Comparison of ENCODE assay signal across 8 mouse cellular contexts in genomic region chr11:115367395-115367944, GRCm38 (mm10). TPM values are rescaled to one million over a fixed set of nuclear protein-coding genes. Genes with fewer than 3 reads are reported as not detected.
DNase-seq lines count a peak whose midpoint lies in the region; ATAC-seq lines count a peak whose summit lies in the region.

Gene Hid1 (minus strand): TSS chr11:115367756.

- peak within 1 kb of the TSS; percentile 37 for H3K4me3 ChIP-seq in embryonic facial prominence, embryonic 12.5 days
- peak within 1 kb of the TSS; percentile 46 for H3K4me3 ChIP-seq in limb, embryonic 13.5 days
- peak within 1 kb of the TSS; percentile 63 for H3K4me3 ChIP-seq in midbrain, embryonic 15.5 days

- H3K27me3 ChIP-seq in embryonic facial prominence, embryonic 12.5 days, result peaks cover 56% of the 10 kb centered on the region
- H3K27me3 ChIP-seq in limb, embryonic 13.5 days, result peaks cover 87% of the 10 kb centered on the region
- 0 out of 2 replicates have a peak, but pooled peaks cover 6% of the 10 kb centered on the region for H3K27me3 ChIP-seq in midbrain, embryonic 15.5 days (replicated peaks)

- peaks cover 8% of the 10 kb centered on the region for H3K4me1 ChIP-seq in embryonic facial prominence, embryonic 12.5 days
- peaks cover 11% of the 10 kb centered on the region for H3K4me1 ChIP-seq in limb, embryonic 13.5 days
- H3K4me1 ChIP-seq in midbrain, embryonic 15.5 days, result peaks cover 30% of the 10 kb centered on the region

- peak; percentile 67; the same call in 1 of the 2 replicates for ATAC-seq in embryonic facial prominence, embryonic 12.5 days (ENCODE audit: insufficient number of reproducible peaks, insufficient read depth, low FRiP score, low TSS enrichment)
- ATAC-seq in limb, embryonic 13.5 days (ENCODE audit: low FRiP score, low read depth), result no peak
- ATAC-seq in midbrain, embryonic 15.5 days (replicated peaks), result peak; percentile 77

- peak within 1 kb of the TSS; percentile 37 for H3K9ac ChIP-seq in embryonic facial prominence, embryonic 12.5 days
- H3K9ac ChIP-seq in limb, embryonic 13.5 days, result peak within 1 kb of the TSS; percentile 58
- peak within 1 kb of the TSS; percentile 80 for H3K9ac ChIP-seq in midbrain, embryonic 15.5 days

- DNase-seq in A20 (ENCODE audit: low read depth, low spot score), result peak; percentile 83
- peak; percentile 92 to 94 for DNase-seq in adrenal gland, postnatal 36 days
- peak; percentile 73 for DNase-seq in heart, adult 8-10 months (ENCODE audit: low spot score)
- DNase-seq in kidney, adult 8-10 months, result peak; percentile 82 to 89
- DNase-seq in spleen, postnatal 14 days (ENCODE audit: low spot score in 2 of 2), result peak; percentile 51 to 59

- under 1% methylated on average over 39 of the region's 39 CpGs for WGBS in embryonic facial prominence, embryonic 12.5 days
- WGBS in limb, embryonic 13.5 days, result under 1% methylated on average over 38 of the region's 39 CpGs
- under 1% methylated on average over 39 of the region's 39 CpGs for WGBS in midbrain, embryonic 15.5 days

- peak within 1 kb of the TSS; percentile 79 for H3K4me2 ChIP-seq in embryonic facial prominence, embryonic 12.5 days (replicated peaks)
- peak within 1 kb of the TSS; percentile 80 for H3K4me2 ChIP-seq in limb, embryonic 13.5 days (replicated peaks)
- H3K4me2 ChIP-seq in midbrain, embryonic 15.5 days, result peak within 1 kb of the TSS; percentile 84

- H3K9me3 ChIP-seq in embryonic facial prominence, embryonic 12.5 days, result no peaks in the 10 kb centered on the region
- no peaks in the 10 kb centered on the region for H3K9me3 ChIP-seq in limb, embryonic 13.5 days
- no peaks in the 10 kb centered on the region for H3K9me3 ChIP-seq in midbrain, embryonic 15.5 days

- no peaks in the 10 kb centered on the region for H3K36me3 ChIP-seq in embryonic facial prominence, embryonic 12.5 days
- H3K36me3 ChIP-seq in limb, embryonic 13.5 days, result no peaks in the 10 kb centered on the region
- no peaks in the 10 kb centered on the region for H3K36me3 ChIP-seq in midbrain, embryonic 15.5 days (replicated peaks)

- H3K27ac ChIP-seq in embryonic facial prominence, embryonic 12.5 days, result no peak within 1 kb of the TSS
- H3K27ac ChIP-seq in limb, embryonic 13.5 days, result no peak within 1 kb of the TSS
- peak within 1 kb of the TSS; percentile 87 for H3K27ac ChIP-seq in midbrain, embryonic 15.5 days

RNA-seq across cellular contexts. Expression of gene Hid1, which starts in this region (rescaled TPM):
- total RNA-seq in adrenal gland, postnatal 36 days (2021), result 10 to 100 TPM; 16.2 to 38.1 TPM
- 7.7 and 7.9 TPM in 2 replicates for polyA plus RNA-seq in embryonic facial prominence, embryonic 12.5 days (2016; fragmentation: Nextera tagmentation; extraction: Ambion mirVana)
- 1 to 10 TPM; 3.4 to 4.3 (median 4.1) TPM for total RNA-seq in heart, adult 8-10 months (2022)
- polyA plus RNA-seq in limb, embryonic 13.5 days (2015; fragmentation: Nextera tagmentation; extraction: Ambion mirVana), result 2.4 and 3.2 TPM in 2 replicates
- 67.0 and 67.2 TPM in 2 replicates for polyA plus RNA-seq in midbrain, embryonic 15.5 days (2015; fragmentation: Nextera tagmentation; extraction: Ambion mirVana)
